Mouse (Mus musculus): ENCODE data around the gene Mtor.

DNA sequence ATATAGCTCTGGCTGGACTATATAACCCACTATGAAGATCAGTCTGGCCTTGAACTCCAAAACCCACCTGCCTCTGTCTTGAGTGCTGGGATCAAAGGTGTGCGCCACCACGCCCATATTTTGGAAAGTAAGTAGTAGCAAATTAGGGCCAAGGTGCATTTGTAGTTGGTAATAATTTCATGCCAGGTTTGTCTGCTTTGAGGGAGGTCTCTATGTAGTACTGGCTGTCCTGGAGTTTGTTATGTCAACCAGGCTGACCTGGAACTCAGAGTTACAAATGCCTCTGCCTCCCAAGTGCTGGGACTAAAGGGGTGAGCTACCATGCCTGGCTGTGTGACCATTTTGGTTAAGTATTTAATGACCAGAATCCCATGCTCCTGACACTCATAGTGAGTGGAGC lies 31.8 kb downstream of the Mtor start:
- no peak for TF ChIP-seq POLR2A (IDR thresholded peaks at IDR 0.05; ENCODE audit: insufficient read depth, low read depth, low read length)
- no peak for TF ChIP-seq CTCF (IDR thresholded peaks at IDR 0.05; ENCODE audit: insufficient read depth, low read depth, low read length)

Data from olfactory bulb, adult 2 months (tissue).